Mouse (Mus musculus) limb, embryonic 14.5 days (tissue): ENCODE results near the gene Noto. TPM values are rescaled to one million over a fixed set of nuclear protein-coding genes. Genes with fewer than 3 reads are reported as not detected.
"Not testable (repeated sequence)": the region's sequence is repeated elsewhere in the genome, so short reads cannot be mapped to it uniquely, and the experiment has no call there.

ENCODE experiments used
- ATAC-seq: fragments of 200-750 bp; cut with Nextera tagmentation; 2 replicates; pipeline ENCODE4 v1.8.0; 2017; ENCODE audit warnings: low read depth, moderate number of reproducible peaks, moderate TSS enrichment; ENCODE audit not compliant: low FRiP score
- DNase-seq: peaks from one replicate; pipeline ENCODE4 v3.0.0-alpha.2; 2015; ENCODE audit warnings: low spot score
- H3K27ac ChIP-seq: fragments of 300-500 bp; sonication (generic); replicated peaks from 2 replicates; pipeline ENCODE4 v1.5.1; 2014; ENCODE audit warnings: low read depth, mild to moderate bottlenecking, low read length, moderate library complexity, mixed read lengths
- H3K27me3 ChIP-seq: fragments of 300-500 bp; sonication (generic); 2 replicates; pipeline ENCODE4 v1.6.1; 2014; ENCODE audit warnings: low read length, mixed read lengths; ENCODE audit not compliant: control insufficient read depth, insufficient read depth
- H3K36me3 ChIP-seq: fragments of 300-500 bp; sonication (generic); 2 replicates; pipeline ENCODE4 v1.6.1; 2014; ENCODE audit warnings: mild to moderate bottlenecking, low read length, moderate library complexity, mixed read lengths; ENCODE audit not compliant: control insufficient read depth, insufficient read depth
- H3K4me1 ChIP-seq: fragments of 300-500 bp; sonication (generic); 2 replicates; pipeline ENCODE4 v1.6.1; 2014; ENCODE audit warnings: antibody characterized with exemption, low read length, mixed read lengths; ENCODE audit not compliant: control insufficient read depth, insufficient read depth
- H3K4me2 ChIP-seq: fragments of 300-500 bp; sonication (generic); replicated peaks from 2 replicates; pipeline ENCODE4 v1.6.1; 2014; ENCODE audit warnings: low read depth, mild to moderate bottlenecking, low read length, moderate library complexity; ENCODE audit not compliant: severe bottlenecking
- H3K4me3 ChIP-seq: fragments of 300-500 bp; sonication (generic); replicated peaks from 2 replicates; pipeline ENCODE4 v1.5.1; 2014; ENCODE audit warnings: low read length
- H3K9ac ChIP-seq: fragments of 300-500 bp; sonication (generic); 2 replicates; pipeline ENCODE4 v1.6.1; 2014; ENCODE audit warnings: mild to moderate bottlenecking, low read depth, low read length, moderate library complexity; ENCODE audit not compliant: severe bottlenecking
- H3K9me3 ChIP-seq: fragments of 300-500 bp; sonication (generic); 2 replicates; pipeline ENCODE4 v1.6.1; 2016; ENCODE audit warnings: low read length; ENCODE audit not compliant: control insufficient read depth
- POLR2A ChIP-seq: fragments of 200-500 bp; IDR thresholded peaks from 2 replicates; pipeline ENCODE4 v1.8.0; 2012; ENCODE audit warnings: inconsistent platforms, mild to moderate bottlenecking, moderate library complexity, borderline replicate concordance; ENCODE audit not compliant: insufficient read depth, insufficient read length; ENCODE audit errors: extremely low read depth
- WGBS: fragments of 180-500 bp; shearing (Covaris S2); extraction: QIAGEN DNeasy Blood & Tissue Kit; methylation state at CpG from one replicate; pipeline ENCODE4 v1.1.7; 2014; 5-methylcytosine and 5-hydroxymethylcytosine counted together
- polyA plus RNA-seq, 2 experiments: library from polyadenylated mRNA; depleted of rRNA in 1 of 2; stranded (reverse) in 1 of 2; unstranded in 1 of 2; fragments of >200 nt; fragmentation: Nextera tagmentation in 1 of 2; extraction: Ambion mirVana in 1 of 2; gene quantifications; 2 replicates each; pipeline versions ENCODE4 v1.2.1 to v1.2.3; 2012 to 2014

Noto gene
- polyA plus RNA-seq, 2 experiments, result not detected

GRCm38 (mm10) chr6:85441142-85441541 is 17.5 kb downstream of the Noto start:
- Histone ChIP-seq H3K4me3 (no peak overlapping the region), H3K4me1 (no peaks in the 10 kb centered on the region), H3K9me3 (no peaks in the 10 kb centered on the region), H3K4me2 (no peak overlapping the region), H3K27ac (no peak overlapping the region), H3K9ac (no peak overlapping the region), H3K36me3 (peaks cover 77% of the 10 kb centered on the region), H3K27me3 (no peaks in the 10 kb centered on the region)
- ATAC-seq (0 out of 2 replicates have a peak, but pooled peaks have one; percentile 36), DNase-seq (no peak)
- WGBS, result 86% methylated on average over 4 of the region's 4 CpGs
- no peak for TF ChIP-seq POLR2A

GRCm38 (mm10) chr6:85443488-85444233 is 20.0 kb downstream of the Noto start:
- no peak overlapping the region for H3K4me2 ChIP-seq
- H3K4me3 ChIP-seq, result no peak overlapping the region
- no peak for TF ChIP-seq POLR2A
- peaks cover 82% of the 10 kb centered on the region for H3K36me3 ChIP-seq
- ATAC-seq (no peak), DNase-seq (no peak)
- H3K27me3 ChIP-seq, result no peaks in the 10 kb centered on the region
- WGBS, result 88% methylated on average over 3 of the region's 3 CpGs
- no peaks in the 10 kb centered on the region for H3K4me1 ChIP-seq
- H3K9ac ChIP-seq, result no peak overlapping the region
- H3K9me3 ChIP-seq, result no peaks in the 10 kb centered on the region
- H3K27ac ChIP-seq, result no peak overlapping the region

- TF ChIP-seq POLR2A, result no peak
- H3K9me3 ChIP-seq, result no peaks in the 10 kb centered on the region
- H3K27me3 ChIP-seq, result no peaks in the 10 kb centered on the region
- ATAC-seq (no peak), DNase-seq (no peak)
- 91% methylated on average over 8 of the region's 8 CpGs for WGBS
- H3K4me1 ChIP-seq, result no peaks in the 10 kb centered on the region
- no peak overlapping the region for H3K4me3 ChIP-seq
- H3K27ac ChIP-seq, result no peak overlapping the region
- no peak overlapping the region for H3K4me2 ChIP-seq
- no peak overlapping the region for H3K9ac ChIP-seq
- H3K36me3 ChIP-seq, result peaks cover 75% of the 10 kb centered on the region
Observed at GRCm38 (mm10) chr6:85444266-85444965, 20.7 kb downstream of the Noto start.

GRCm38 (mm10) chr6:85445286-85445685 is 21.6 kb downstream of the Noto start:
- no peak overlapping the region for H3K4me2 ChIP-seq
- no peak overlapping the region for H3K27ac ChIP-seq
- ATAC-seq, result no peak
- no peak overlapping the region for H3K9ac ChIP-seq
- no peaks in the 10 kb centered on the region for H3K27me3 ChIP-seq
- H3K4me3 ChIP-seq, result no peak overlapping the region
- no peaks in the 10 kb centered on the region for H3K9me3 ChIP-seq
- H3K4me1 ChIP-seq, result no peaks in the 10 kb centered on the region
- H3K36me3 ChIP-seq, result peaks cover 66% of the 10 kb centered on the region
- WGBS, result 77% methylated on average over 5 of the region's 5 CpGs
- DNase-seq, result no peak
- TF ChIP-seq POLR2A, result no peak

GRCm38 (mm10) chr6:85447351-85447750 is 23.7 kb downstream of the Noto start:
- no peak for TF ChIP-seq POLR2A
- DNase-seq (no peak), ATAC-seq (no peak)
- H3K4me1 ChIP-seq, result peaks cover 4% of the 10 kb centered on the region
- WGBS, result 91% methylated on average over 6 of the region's 6 CpGs
- no peak overlapping the region for H3K4me3 ChIP-seq
- H3K9me3 ChIP-seq, result no peaks in the 10 kb centered on the region
- no peak overlapping the region for H3K9ac ChIP-seq
- no peaks in the 10 kb centered on the region for H3K27me3 ChIP-seq
- H3K27ac ChIP-seq, result no peak overlapping the region
- peaks cover 46% of the 10 kb centered on the region for H3K36me3 ChIP-seq
- no peak overlapping the region for H3K4me2 ChIP-seq

GRCm38 (mm10) chr6:85450140-85450539 is 26.5 kb downstream of the Noto start:
- H3K4me3 ChIP-seq, DNase-seq, H3K27me3 ChIP-seq, H3K9me3 ChIP-seq, H3K9ac ChIP-seq, H3K27ac ChIP-seq, ATAC-seq: not testable (repeated sequence)
- peaks cover 22% of the 10 kb centered on the region for H3K36me3 ChIP-seq
- H3K4me1 ChIP-seq, result peaks cover 25% of the 10 kb centered on the region
- peak overlapping the region; percentile 96 for H3K4me2 ChIP-seq
- WGBS, result 81% methylated on average over 1 of the region's 1 CpGs
